Mouse (Mus musculus) left cerebral cortex, postnatal 25 days (tissue): Measurements from ENCODE around the gene Tmem92. TPM values are rescaled to one million over a fixed set of nuclear protein-coding genes. Genes with fewer than 3 reads are reported as not detected.
A peak's percentile ranks its signal among the peaks of the same experiment; 100 is the strongest.

Experiments used
- DNase-seq, 2 experiments: peaks; one replicate each; pipeline ENCODE4 v3.0.0; 2022; ENCODE audit warnings: low spot score in 2 of 2, mixed read lengths in 1 of 2
- intact Hi-C: fragments of 180-260 bp; cut with DNase I; formaldehyde crosslinking; loops from one replicate; pipeline ENCODE4 v1.15.1; 2025
- total RNA-seq, 2 experiments: library from RNA; stranded (reverse); gene quantifications; 2 replicates each; pipeline ENCODE4 v1.2.3; 2021

Tmem92 gene
- total RNA-seq, 2 experiments from 2014 or later: not detected

DNA sequence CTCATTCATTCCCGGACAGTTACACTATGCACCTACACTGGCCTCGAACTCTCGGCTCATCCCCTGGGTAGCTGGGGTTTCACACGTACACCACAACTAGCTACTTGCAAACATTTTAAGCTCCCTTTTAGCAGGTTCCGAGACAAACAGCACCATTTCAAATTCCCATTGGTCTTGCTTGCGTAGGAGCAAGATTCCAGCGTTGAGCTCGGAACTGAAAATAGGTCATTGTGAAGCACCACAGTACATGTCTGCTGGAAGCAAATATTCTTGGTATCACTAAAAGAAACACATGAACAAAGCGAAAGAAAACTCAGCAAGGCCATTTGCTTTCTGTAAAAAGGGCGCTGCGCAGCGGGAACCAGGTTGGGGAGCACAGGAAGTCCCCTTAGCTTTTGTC is 51.3 kb downstream of the Tmem92 start:
- DNase-seq: peak in 1 of 2 experiments; percentile 27
- intact Hi-C loops: loop anchor here (2.0 to 10.0 kb wide), 4 partner anchors 56 to 374 kb away; partner anchors contain the start of genes Col1a1 and Hils1

DNA sequence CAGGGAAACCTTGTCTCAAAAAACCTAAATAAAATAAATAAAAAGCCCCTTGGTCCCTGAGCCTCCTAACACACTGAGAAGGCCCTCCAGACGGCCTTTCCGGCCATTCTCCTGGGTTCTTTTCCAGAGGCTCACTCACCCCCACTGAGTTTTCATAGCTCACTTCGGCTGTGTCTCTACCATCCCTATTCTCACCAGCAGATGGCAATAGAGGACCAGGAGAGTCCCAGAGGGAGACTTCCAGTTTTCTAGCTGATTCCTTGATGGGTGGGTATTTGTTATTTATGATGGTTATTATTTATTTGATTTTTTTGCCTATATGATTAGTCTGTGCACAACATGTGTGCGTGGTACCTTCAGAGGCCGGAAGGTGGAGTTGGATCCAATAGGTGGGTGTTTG is 52.2 kb downstream of the Tmem92 start:
- intact Hi-C loops: loop anchor here (2.0 to 10.0 kb wide), 4 partner anchors 57 to 375 kb away; partner anchors contain the start of genes Col1a1 and Hils1
- DNase-seq: peak; percentile 69 to 73

DNA sequence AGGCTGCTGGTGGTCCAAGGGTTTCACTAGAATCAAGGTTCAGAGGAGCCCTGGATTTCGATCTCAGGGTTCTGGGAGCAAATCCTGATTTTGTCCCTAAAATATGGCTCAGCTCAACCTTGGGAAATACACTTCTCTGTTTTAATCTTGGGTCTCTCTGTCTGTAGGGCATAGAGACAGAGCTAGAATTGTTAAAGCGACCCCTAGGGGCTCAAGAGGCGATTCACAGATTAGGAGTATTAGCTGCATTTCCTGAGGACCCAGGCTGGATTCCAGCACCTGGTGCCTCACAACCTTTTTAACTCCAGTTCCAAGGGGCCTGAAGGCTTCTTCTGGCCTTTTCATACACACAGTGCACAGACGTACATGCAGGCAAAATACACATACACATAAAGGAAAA is 52.9 kb downstream of the Tmem92 start:
- intact Hi-C loops: no loop called here
- no peak for DNase-seq

DNA sequence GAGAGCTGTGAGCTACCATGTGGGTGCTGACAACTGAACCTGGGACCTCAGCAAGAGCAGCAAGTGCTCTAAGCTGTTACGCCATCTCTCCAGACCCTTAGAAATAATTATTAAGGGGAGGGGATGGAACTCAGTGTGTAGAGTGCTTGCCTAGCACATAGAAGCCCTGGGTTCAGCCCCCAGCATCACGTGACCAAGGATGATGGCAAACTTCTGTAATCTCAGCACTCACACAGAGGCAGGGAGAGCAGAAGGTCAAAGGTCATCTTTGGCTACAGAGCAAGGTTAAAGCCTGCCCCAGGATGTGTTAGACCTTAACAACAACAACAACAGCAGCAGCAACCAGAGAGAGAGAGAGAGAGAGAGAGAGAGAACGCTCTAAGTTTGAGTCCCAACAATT is 54.0 kb downstream of the Tmem92 start:
- intact Hi-C loops: no loop called here
- DNase-seq: no peak

DNA sequence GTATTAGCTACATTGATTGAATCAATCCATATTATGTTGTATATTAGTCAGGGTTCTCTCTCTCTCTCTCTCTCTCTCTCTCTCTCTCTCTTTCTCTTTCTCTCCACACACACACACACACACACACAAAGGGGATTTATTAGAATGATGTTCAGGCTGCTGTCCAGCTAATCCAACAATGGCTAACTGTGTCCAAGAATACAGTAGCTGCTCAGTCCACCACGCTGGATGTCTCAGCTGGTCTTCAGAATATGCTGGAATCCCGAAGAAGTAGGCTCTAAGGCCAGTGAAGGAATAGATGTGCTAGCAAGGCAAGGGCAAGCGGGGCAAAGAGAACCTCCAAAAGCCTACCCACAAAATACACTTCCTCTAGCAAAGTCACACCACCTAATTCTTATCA is 55.2 kb downstream of the Tmem92 start:
- no peak for DNase-seq
- intact Hi-C loops: no loop called here

Other genes starting within 250 kb of the Tmem92 start
- 10 to 100 TPM; 12.9 to 14.1 TPM for gene Rsad1, start 233.4 kb downstream of the Tmem92 start, total RNA-seq
- gene Chad, start 217.7 kb downstream of the Tmem92 start, total RNA-seq: under 1 TPM in 1 of 2 experiments, not detected in 1; 0.21 TPM
- 10 to 100 TPM; 13.6 to 16.6 TPM for gene Acsf2, start 180.8 kb downstream of the Tmem92 start, total RNA-seq
- 10 to 100 TPM; 84.2 to 90.4 TPM for gene Lrrc59, start 152.9 kb downstream of the Tmem92 start, total RNA-seq
- 10 to 100 TPM; 72.1 to 74.6 TPM for gene Mrpl27, start 128.9 kb downstream of the Tmem92 start, total RNA-seq
- under 1 TPM in 1 of 2 experiments, not detected in 1; 0.32 TPM for gene Eme1, start 128.7 kb downstream of the Tmem92 start, total RNA-seq
- gene Xylt2, start 105.2 kb downstream of the Tmem92 start, total RNA-seq: 10 to 100 TPM; 21.8 to 23.7 TPM
- not detected for gene Gm11541, start 78.2 kb downstream of the Tmem92 start, total RNA-seq
- gene Cdc34b, start 40.9 kb downstream of the Tmem92 start, total RNA-seq: under 1 TPM in 1 of 2 experiments, not detected in 1; 0.46 TPM
- 10 to 100 TPM; 22.8 to 31.9 TPM for gene Col1a1, start 153.5 kb upstream of the Tmem92 start, total RNA-seq
- not detected for gene Hils1, start 184.9 kb upstream of the Tmem92 start, total RNA-seq
- under 1 TPM in 1 of 2 experiments, not detected in 1; 0.46 TPM for gene Sgca, start 193.6 kb upstream of the Tmem92 start, total RNA-seq
- gene Ppp1r9b, start 208.3 kb upstream of the Tmem92 start, total RNA-seq: 100 to 1,000 TPM; 675 to 703 TPM
- 10 to 100 TPM; 30.8 to 31.1 TPM for gene Samd14, start 227.2 kb upstream of the Tmem92 start, total RNA-seq